Mouse (Mus musculus): ENCODE data around the gene Gpatch8. TPM values are rescaled to one million over a fixed set of nuclear protein-coding genes. Genes with fewer than 3 reads are reported as not detected.
A peak's percentile ranks its signal among the peaks of the same experiment; 100 is the strongest.

The Gpatch8 gene
- total and polyA plus RNA-seq, 3 experiments: 11.7 to 18.0 (median 14.8) TPM

GRCm38 (mm10) chr11:102434406-102434805 lies 121.8 kb downstream of the Gpatch8 start:
- Histone ChIP-seq H3K27ac (peak overlapping the region; percentile 80; the same call in 1 of the 2 replicates), H3K9ac (ENCODE audit: low read depth, low read length) (no peak overlapping the region), H3K36me3 (ENCODE audit: control insufficient read depth, insufficient read depth, low read length) (no peaks in the 10 kb centered on the region), H3K27me3 (ENCODE audit: control insufficient read depth, insufficient read depth, low read length) (no peaks in the 10 kb centered on the region), H3K4me3 (no peak overlapping the region), H3K4me1 (ENCODE audit: control insufficient read depth, insufficient read depth, low read length) (peaks cover 13% of the 10 kb centered on the region), H3K79me2 (replicated peaks; ENCODE audit: control insufficient read depth, insufficient read depth, low read length) (no peaks in the 10 kb centered on the region)
- WGBS: 14% methylated on average over 7 of the region's 7 CpGs
- peak; percentile 97 for TF ChIP-seq CTCF (IDR thresholded peaks at IDR 0.05)
- TF ChIP-seq EP300 (IDR thresholded peaks at IDR 0.05; ENCODE audit: insufficient read depth, low read depth, low read length): peak; percentile 91
- no peak for TF ChIP-seq POLR2A (IDR thresholded peaks at IDR 0.05; ENCODE audit: insufficient read depth, low read depth, low read length)
- DNase-seq: peak; percentile 84 to 86
- intact Hi-C loops (cut with DNase I): no loop called here

- H3K36me3 ChIP-seq (ENCODE audit: control insufficient read depth, insufficient read depth, low read length): no peaks in the 10 kb centered on the region
- H3K27me3 ChIP-seq (ENCODE audit: control insufficient read depth, insufficient read depth, low read length): no peaks in the 10 kb centered on the region
- peaks cover 13% of the 10 kb centered on the region for H3K4me1 ChIP-seq (ENCODE audit: control insufficient read depth, insufficient read depth, low read length)
- H3K4me3 ChIP-seq: no peak overlapping the region
- intact Hi-C loops (cut with DNase I): no loop called here
- no peak for TF ChIP-seq EP300 (IDR thresholded peaks at IDR 0.05; ENCODE audit: insufficient read depth, low read depth, low read length)
- no peak for TF ChIP-seq POLR2A (IDR thresholded peaks at IDR 0.05; ENCODE audit: insufficient read depth, low read depth, low read length)
- 95% methylated on average over 7 of the region's 7 CpGs for WGBS
- H3K27ac ChIP-seq: peak overlapping the region; percentile 80
- H3K9ac ChIP-seq (ENCODE audit: low read depth, low read length): no peak overlapping the region
- H3K79me2 ChIP-seq (replicated peaks; ENCODE audit: control insufficient read depth, insufficient read depth, low read length): no peaks in the 10 kb centered on the region
- no peak for DNase-seq
Measured at GRCm38 (mm10) chr11:102433866-102434265, 122.3 kb downstream of the Gpatch8 start.

- H3K4me1 ChIP-seq (ENCODE audit: control insufficient read depth, insufficient read depth, low read length): peaks cover 13% of the 10 kb centered on the region
- H3K9ac ChIP-seq (ENCODE audit: low read depth, low read length): no peak overlapping the region
- H3K4me3 ChIP-seq: no peak overlapping the region
- peak; percentile 70 to 88 for DNase-seq
- H3K36me3 ChIP-seq (ENCODE audit: control insufficient read depth, insufficient read depth, low read length): no peaks in the 10 kb centered on the region
- TF ChIP-seq POLR2A (IDR thresholded peaks at IDR 0.05; ENCODE audit: insufficient read depth, low read depth, low read length) (no peak), EP300 (IDR thresholded peaks at IDR 0.05; ENCODE audit: insufficient read depth, low read depth, low read length) (peak; percentile 94)
- no peaks in the 10 kb centered on the region for H3K27me3 ChIP-seq (ENCODE audit: control insufficient read depth, insufficient read depth, low read length)
- peak overlapping the region; percentile 80 for H3K27ac ChIP-seq
- WGBS: 41% methylated on average over 6 of the region's 6 CpGs
- no peaks in the 10 kb centered on the region for H3K79me2 ChIP-seq (replicated peaks; ENCODE audit: control insufficient read depth, insufficient read depth, low read length)
- intact Hi-C loops (cut with DNase I): no loop called here
Measured at GRCm38 (mm10) chr11:102432896-102433295, 123.3 kb downstream of the Gpatch8 start.

GRCm38 (mm10) chr11:102432115-102432843 lies 123.9 kb downstream of the Gpatch8 start:
- Histone ChIP-seq H3K4me3 (no peak overlapping the region; the same call in 1 of the 2 replicates), H3K27me3 (ENCODE audit: control insufficient read depth, insufficient read depth, low read length) (no peaks in the 10 kb centered on the region), H3K79me2 (replicated peaks; ENCODE audit: control insufficient read depth, insufficient read depth, low read length) (no peaks in the 10 kb centered on the region), H3K9ac (ENCODE audit: low read depth, low read length) (peak overlapping the region; percentile 11; the same call in 1 of the 2 replicates), H3K27ac (peak overlapping the region; percentile 80), H3K4me1 (ENCODE audit: control insufficient read depth, insufficient read depth, low read length) (peaks cover 13% of the 10 kb centered on the region), H3K36me3 (ENCODE audit: control insufficient read depth, insufficient read depth, low read length) (no peaks in the 10 kb centered on the region)
- DNase-seq: peak; percentile 54 to 69
- TF ChIP-seq POLR2A (IDR thresholded peaks at IDR 0.05; ENCODE audit: insufficient read depth, low read depth, low read length) (no peak), CTCF (IDR thresholded peaks at IDR 0.05) (no peak), EP300 (IDR thresholded peaks at IDR 0.05; ENCODE audit: insufficient read depth, low read depth, low read length) (no peak)
- WGBS: 47% methylated on average over 16 of the region's 16 CpGs
- intact Hi-C loops (cut with DNase I): no loop called here

GRCm38 (mm10) chr11:102431728-102432114 lies 124.5 kb downstream of the Gpatch8 start:
- H3K4me3 ChIP-seq: no peak overlapping the region; the same call in 1 of the 2 replicates
- no peak overlapping the region for H3K9ac ChIP-seq (ENCODE audit: low read depth, low read length)
- no peak for DNase-seq

GRCm38 (mm10) chr11:102431018-102431645 lies 125.1 kb downstream of the Gpatch8 start:
- TF ChIP-seq CTCF (IDR thresholded peaks at IDR 0.05) (peak; percentile 88), EP300 (IDR thresholded peaks at IDR 0.05; ENCODE audit: insufficient read depth, low read depth, low read length) (peak; percentile 46; the same call in 1 of the 2 replicates), POLR2A (IDR thresholded peaks at IDR 0.05; ENCODE audit: insufficient read depth, low read depth, low read length) (no peak)
- H3K27ac ChIP-seq: peak overlapping the region; percentile 98
- no peaks in the 10 kb centered on the region for H3K27me3 ChIP-seq (ENCODE audit: control insufficient read depth, insufficient read depth, low read length)
- intact Hi-C loops (cut with DNase I): no loop called here
- 0% methylated on average over 7 of the region's 7 CpGs for WGBS
- H3K36me3 ChIP-seq (ENCODE audit: control insufficient read depth, insufficient read depth, low read length): no peaks in the 10 kb centered on the region
- H3K4me3 ChIP-seq: peak overlapping the region; percentile 91
- no peaks in the 10 kb centered on the region for H3K79me2 ChIP-seq (replicated peaks; ENCODE audit: control insufficient read depth, insufficient read depth, low read length)
- peak; percentile 84 for DNase-seq
- H3K4me1 ChIP-seq (ENCODE audit: control insufficient read depth, insufficient read depth, low read length): peaks cover 13% of the 10 kb centered on the region
- H3K9ac ChIP-seq (ENCODE audit: low read depth, low read length): peak overlapping the region; percentile 61

More at GRCm38 (mm10) chr11:102431728-102432114, 124.5 kb downstream of the Gpatch8 start:
- intact Hi-C loops (cut with DNase I): no loop called here
- Histone ChIP-seq H3K36me3 (ENCODE audit: control insufficient read depth, insufficient read depth, low read length) (no peaks in the 10 kb centered on the region), H3K27ac (peak overlapping the region; percentile 80), H3K27me3 (ENCODE audit: control insufficient read depth, insufficient read depth, low read length) (no peaks in the 10 kb centered on the region), H3K79me2 (replicated peaks; ENCODE audit: control insufficient read depth, insufficient read depth, low read length) (no peaks in the 10 kb centered on the region), H3K4me1 (ENCODE audit: control insufficient read depth, insufficient read depth, low read length) (peaks cover 13% of the 10 kb centered on the region)
- 56% methylated on average over 3 of the region's 3 CpGs for WGBS
- TF ChIP-seq CTCF (IDR thresholded peaks at IDR 0.05) (no peak), EP300 (IDR thresholded peaks at IDR 0.05; ENCODE audit: insufficient read depth, low read depth, low read length) (no peak), POLR2A (IDR thresholded peaks at IDR 0.05; ENCODE audit: insufficient read depth, low read depth, low read length) (no peak)
